Mouse (Mus musculus) testis, adult 2 months (tissue): Measurements from ENCODE around the gene Mark2. TPM values are rescaled to one million over a fixed set of nuclear protein-coding genes. Genes with fewer than 3 reads are reported as not detected.
A peak's percentile ranks its signal among the peaks of the same experiment; 100 is the strongest.

Source experiments
- H3K27ac ChIP-seq: fragments of 200-500 bp; 2 replicates; pipeline ENCODE4 v1.5.1; 2012; ENCODE audit warnings: low read depth, low read length; ENCODE audit not compliant: control insufficient read depth, insufficient read depth
- H3K27me3 ChIP-seq: fragments of 200-500 bp; 2 replicates; pipeline ENCODE4 v1.6.1; 2012; ENCODE audit warnings: mild to moderate bottlenecking, low read length, moderate library complexity; ENCODE audit not compliant: control insufficient read depth, insufficient read depth
- H3K36me3 ChIP-seq: fragments of 200-500 bp; 2 replicates; pipeline ENCODE4 v1.6.1; 2012; ENCODE audit warnings: mild to moderate bottlenecking, low read length; ENCODE audit not compliant: control insufficient read depth, insufficient read depth
- H3K4me1 ChIP-seq: fragments of 200-500 bp; 2 replicates; pipeline ENCODE4 v1.6.1; 2012; ENCODE audit warnings: low read length; ENCODE audit not compliant: control insufficient read depth, insufficient read depth
- H3K4me3 ChIP-seq: fragments of 200-500 bp; 2 replicates; pipeline ENCODE4 v1.5.1; 2012; ENCODE audit warnings: low read depth, mild to moderate bottlenecking, low read length, moderate library complexity, mixed read lengths; ENCODE audit not compliant: control insufficient read depth
- CTCF ChIP-seq: fragments of 200-500 bp; IDR thresholded peaks from 2 replicates; pipeline ENCODE4 v1.5.1; 2012; ENCODE audit warnings: low read depth, mild to moderate bottlenecking, inconsistent platforms, low read length, moderate library complexity; ENCODE audit not compliant: control insufficient read depth, insufficient read depth, insufficient replicate concordance
- POLR2A ChIP-seq: fragments of 200-500 bp; IDR thresholded peaks from 2 replicates; pipeline ENCODE4 v1.6.1; 2012; ENCODE audit warnings: low read depth, mild to moderate bottlenecking, inconsistent platforms, low read length, moderate library complexity; ENCODE audit not compliant: control insufficient read depth
- polyA plus RNA-seq: library from polyadenylated mRNA; depleted of rRNA; stranded (reverse); fragments of >200 nt; gene quantifications from 2 replicates; pipeline ENCODE4 v1.2.3, GENCODE M21; 2012

Gene Mark2
- polyA plus RNA-seq, 1 experiment: 108 TPM

DNA sequence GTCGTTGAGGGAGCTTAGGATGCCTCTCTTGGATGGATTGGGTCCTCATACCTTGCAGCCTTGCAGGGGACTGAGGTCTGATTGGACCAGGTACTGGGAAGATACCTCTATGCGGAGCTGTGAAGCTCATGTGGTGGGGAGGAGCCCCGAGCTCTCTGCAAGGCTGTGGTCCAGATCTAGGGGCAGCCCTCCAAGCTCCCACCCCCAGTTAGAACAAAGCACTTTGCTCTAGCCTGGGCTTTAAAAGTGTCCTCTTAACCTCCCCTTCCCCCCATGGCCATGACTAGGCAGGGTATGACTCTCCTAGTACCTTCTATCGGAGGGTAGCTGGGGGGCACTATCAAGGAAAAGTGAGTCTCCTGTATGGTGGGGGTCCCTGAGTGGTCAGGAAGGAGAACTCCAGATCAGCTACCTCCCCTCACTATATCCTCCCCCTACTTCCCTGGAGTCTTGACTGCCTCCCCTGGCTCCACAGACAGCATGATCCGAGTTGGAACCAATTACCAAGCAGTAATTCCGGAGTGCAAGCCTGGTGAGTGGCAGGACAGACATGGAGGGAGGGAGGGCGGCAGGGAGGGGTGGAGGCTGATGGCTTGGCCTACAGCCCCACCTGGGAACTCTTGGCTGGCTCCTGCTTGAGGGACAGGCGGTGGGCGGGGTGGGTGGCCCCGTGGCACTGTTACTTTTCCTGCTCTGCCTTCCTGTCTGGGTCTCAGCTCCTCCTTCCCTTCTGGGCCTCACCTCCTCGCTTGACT lies 72.2 kb downstream of the Mark2 start:
- TF ChIP-seq POLR2A: no peak
- no peak for TF ChIP-seq CTCF
- Histone ChIP-seq H3K36me3 (no peaks in the 10 kb centered on the region), H3K27ac (no peak overlapping the region), H3K4me1 (peaks cover 17% of the 10 kb centered on the region), H3K27me3 (no peaks in the 10 kb centered on the region), H3K4me3 (no peak overlapping the region; the same call in 1 of the 2 replicates)

DNA sequence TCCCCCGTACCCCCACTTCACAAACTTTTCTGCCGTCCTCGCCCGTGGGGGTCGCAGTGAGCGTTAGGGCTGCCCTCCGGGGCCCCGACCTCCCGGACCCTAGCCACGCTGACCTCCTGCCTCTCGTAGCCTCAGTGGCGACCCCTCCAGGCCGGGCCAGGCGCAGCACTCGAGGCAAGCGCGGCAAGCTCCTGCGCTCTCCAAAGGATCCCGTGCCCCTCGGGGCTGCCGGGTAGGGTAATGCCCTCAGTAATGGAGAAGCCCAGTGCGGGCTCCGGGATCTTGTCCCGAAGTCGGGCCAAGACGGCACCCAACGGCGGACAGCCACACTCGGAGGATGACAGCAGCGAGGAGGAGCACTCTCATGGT lies 73.0 kb downstream of the Mark2 start:
- peak; percentile 53 for TF ChIP-seq CTCF
- TF ChIP-seq POLR2A: no peak
- peak overlapping the region; percentile 86 for H3K4me3 ChIP-seq
- no peak overlapping the region for H3K27ac ChIP-seq
- peaks cover 22% of the 10 kb centered on the region for H3K4me1 ChIP-seq
- H3K27me3 ChIP-seq: no peaks in the 10 kb centered on the region
- no peaks in the 10 kb centered on the region for H3K36me3 ChIP-seq

- no peak overlapping the region for H3K27ac ChIP-seq
- no peak for TF ChIP-seq CTCF
- TF ChIP-seq POLR2A: no peak
- no peaks in the 10 kb centered on the region for H3K36me3 ChIP-seq
- H3K4me3 ChIP-seq: peak overlapping the region; percentile 86
- H3K27me3 ChIP-seq: no peaks in the 10 kb centered on the region
- peaks cover 22% of the 10 kb centered on the region for H3K4me1 ChIP-seq
These were observed 73.6 kb downstream of the Mark2 start for GRCm38 (mm10) chr19:7267781-7268721.

- no peaks in the 10 kb centered on the region for H3K36me3 ChIP-seq
- H3K4me3 ChIP-seq: peak within 1 kb of the TSS; percentile 86
- no peaks in the 10 kb centered on the region for H3K27me3 ChIP-seq
- no peak within 1 kb of the TSS for H3K27ac ChIP-seq
- peaks cover 22% of the 10 kb centered on the region for H3K4me1 ChIP-seq
- no peak for TF ChIP-seq CTCF
- TF ChIP-seq POLR2A: no peak
These were observed 74.4 kb downstream of the Mark2 start, which contains the start of gene Rcor2 for GRCm38 (mm10) chr19:7267091-7267741. Gene Rcor2, plus strand, starts transcription at chr19:7267325.

- Histone ChIP-seq H3K27ac (no peak overlapping the region), H3K4me3 (no peak overlapping the region)
These were observed 75.2 kb downstream of the Mark2 start for GRCm38 (mm10) chr19:7266421-7266831.

GRCm38 (mm10) chr19:7265478-7266191 lies 76.0 kb downstream of the Mark2 start:
- Histone ChIP-seq H3K27me3 (no peaks in the 10 kb centered on the region), H3K27ac (no peak overlapping the region), H3K4me1 (peaks cover 22% of the 10 kb centered on the region), H3K36me3 (no peaks in the 10 kb centered on the region), H3K4me3 (no peak overlapping the region)
- TF ChIP-seq POLR2A (0 out of 2 replicates have a peak, but pooled peaks have one; percentile 16), CTCF (no peak)

More at GRCm38 (mm10) chr19:7266421-7266831, 75.2 kb downstream of the Mark2 start:
- Histone ChIP-seq H3K36me3 (no peaks in the 10 kb centered on the region), H3K27me3 (no peaks in the 10 kb centered on the region), H3K4me1 (peaks cover 22% of the 10 kb centered on the region)
- TF ChIP-seq POLR2A: no peak
- TF ChIP-seq CTCF: no peak

DNA sequence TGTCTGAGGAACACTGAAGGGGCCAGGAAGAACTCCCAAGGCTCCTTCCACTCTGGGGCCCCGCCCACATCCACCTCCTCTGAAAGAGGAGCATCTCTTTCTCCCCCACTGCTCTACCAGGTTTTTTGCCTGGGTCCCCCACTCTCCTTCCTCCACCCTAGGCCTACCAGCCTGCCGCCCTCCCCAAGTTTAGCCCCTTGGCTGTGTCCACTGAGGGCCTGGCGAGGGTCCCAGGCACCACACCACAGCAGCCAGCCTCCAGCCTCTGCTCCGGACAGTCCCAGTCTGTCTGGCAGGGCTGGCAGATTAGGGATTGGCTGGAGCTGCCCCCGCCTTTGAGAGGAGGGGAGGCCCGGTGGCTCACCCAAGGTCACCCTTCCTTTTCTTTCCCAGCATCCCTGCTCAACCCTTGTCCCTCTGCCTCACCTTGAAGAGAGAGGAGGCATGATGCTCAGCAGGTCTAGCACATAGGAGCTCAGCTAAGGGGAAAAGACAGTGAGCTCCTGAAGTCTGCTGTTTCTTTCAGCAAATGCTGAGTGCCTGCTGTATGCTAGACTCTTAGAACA lies 76.8 kb downstream of the Mark2 start:
- peaks cover 22% of the 10 kb centered on the region for H3K4me1 ChIP-seq
- H3K36me3 ChIP-seq: no peaks in the 10 kb centered on the region
- H3K27ac ChIP-seq: no peak overlapping the region
- H3K4me3 ChIP-seq: no peak overlapping the region
- TF ChIP-seq CTCF (no peak), POLR2A (no peak)
- H3K27me3 ChIP-seq: no peaks in the 10 kb centered on the region
